Mouse (Mus musculus): ENCODE results near the gene Kank4. TPM values are rescaled to one million over a fixed set of nuclear protein-coding genes. Genes with fewer than 3 reads are reported as not detected.
A peak's percentile ranks its signal among the peaks of the same experiment; 100 is the strongest.

Gene Kank4
- polyA plus RNA-seq, 1 experiment from 2014 or later: 0.19 TPM

DNA sequence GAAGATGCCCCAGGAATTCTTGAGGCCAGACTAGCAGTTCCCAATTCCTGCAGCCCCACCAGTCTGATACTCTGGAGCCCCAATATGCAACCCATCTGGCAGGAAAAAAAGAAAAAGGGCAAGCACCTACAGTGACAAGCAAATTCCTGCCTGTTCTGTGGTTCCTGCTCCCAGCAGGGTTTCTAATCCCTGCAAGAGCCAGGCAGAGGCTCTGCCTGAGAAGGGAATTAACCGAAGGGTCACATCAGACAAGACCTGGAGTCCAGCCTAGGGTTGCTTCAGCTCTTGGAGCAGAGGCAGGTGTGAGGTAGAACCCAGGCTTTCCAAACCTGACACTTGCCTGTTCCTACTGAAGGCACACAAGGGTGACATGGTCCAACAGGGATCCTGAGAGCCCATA lies 26.6 kb downstream of the Kank4 start:
- no peaks in the 10 kb centered on the region for H3K27me3 ChIP-seq
- peaks cover 20% of the 10 kb centered on the region for H3K4me1 ChIP-seq
- H3K9ac ChIP-seq: no peak overlapping the region
- no peaks in the 10 kb centered on the region for H3K9me3 ChIP-seq (replicated peaks)
- ATAC-seq: no peak
- no peak overlapping the region for H3K27ac ChIP-seq
- 24% methylated on average over 1 of the region's 1 CpGs for WGBS
- H3K36me3 ChIP-seq (ENCODE audit: poor library complexity, severe bottlenecking): no peaks in the 10 kb centered on the region
- H3K4me2 ChIP-seq: no peak overlapping the region
- H3K4me3 ChIP-seq: no peak overlapping the region

DNA sequence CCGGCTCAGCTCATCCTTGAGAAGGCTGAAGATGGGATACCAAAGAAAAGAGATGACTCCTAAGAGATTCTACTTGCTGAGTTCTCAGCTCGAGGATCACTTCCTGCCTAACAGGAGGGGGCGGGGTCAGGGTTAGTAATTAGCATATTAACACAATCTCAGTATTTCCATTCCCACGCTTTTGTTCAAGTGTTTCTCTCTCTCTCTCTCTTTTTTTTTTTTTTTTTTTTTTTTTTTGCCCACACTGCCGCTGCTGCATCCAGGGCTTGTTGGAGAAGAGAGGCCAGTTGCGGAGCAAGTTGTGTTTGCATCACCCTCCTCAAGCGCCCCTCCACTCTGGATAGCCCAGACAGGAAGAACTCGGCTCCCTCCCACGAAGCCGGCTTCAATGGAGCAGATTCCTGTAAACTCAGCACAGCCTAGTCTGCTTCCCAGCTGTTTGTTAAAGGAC lies 27.5 kb downstream of the Kank4 start:
- Histone ChIP-seq H3K4me3 (peak overlapping the region; percentile 32), H3K36me3 (ENCODE audit: poor library complexity, severe bottlenecking) (no peaks in the 10 kb centered on the region), H3K9ac (0 out of 2 replicates have a peak overlapping the region, but pooled peaks have one; percentile 34), H3K4me2 (peak overlapping the region; percentile 57), H3K27ac (no peak overlapping the region), H3K27me3 (no peaks in the 10 kb centered on the region), H3K9me3 (replicated peaks) (no peaks in the 10 kb centered on the region), H3K4me1 (peaks cover 20% of the 10 kb centered on the region)
- ATAC-seq: peak; percentile 76
- 8% methylated on average over 10 of the region's 10 CpGs for WGBS

DNA sequence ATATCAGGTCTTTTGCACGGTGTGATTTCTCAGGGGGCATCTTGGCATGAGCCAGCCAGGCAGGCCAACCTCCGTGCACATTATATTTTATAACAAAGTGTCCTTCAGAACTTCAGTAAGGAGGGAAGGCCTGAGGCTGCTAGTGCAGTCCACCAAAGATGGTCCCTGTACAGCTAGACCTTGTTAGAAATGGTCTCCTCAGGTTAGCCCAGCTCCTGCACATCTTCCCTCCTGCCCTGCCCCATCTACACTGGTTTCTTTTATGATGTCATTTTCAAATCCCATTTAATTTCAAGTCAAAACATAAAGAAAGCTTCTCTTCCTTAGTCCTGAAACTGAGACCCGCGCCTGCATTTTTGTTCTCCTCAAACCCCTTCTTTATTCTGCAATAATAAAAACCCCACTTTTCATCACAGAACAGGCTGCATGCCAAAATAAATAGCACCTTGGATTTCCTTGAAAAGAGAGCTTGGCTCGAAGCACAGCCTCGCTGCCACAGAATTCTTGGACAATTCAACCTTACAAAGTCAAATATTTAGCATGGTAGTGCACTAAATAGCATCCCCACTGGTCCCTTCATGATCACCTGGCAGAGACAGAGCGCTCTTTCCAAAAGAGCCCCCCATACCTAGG lies 28.1 kb downstream of the Kank4 start:
- 0 out of 2 replicates have a peak overlapping the region, but pooled peaks have one; percentile 34 for H3K9ac ChIP-seq
- 50% methylated on average over 7 of the region's 7 CpGs for WGBS
- no peaks in the 10 kb centered on the region for H3K27me3 ChIP-seq
- H3K4me2 ChIP-seq: peak overlapping the region; percentile 57
- no peaks in the 10 kb centered on the region for H3K36me3 ChIP-seq (ENCODE audit: poor library complexity, severe bottlenecking)
- no peaks in the 10 kb centered on the region for H3K9me3 ChIP-seq (replicated peaks)
- H3K4me1 ChIP-seq: peaks cover 20% of the 10 kb centered on the region
- H3K4me3 ChIP-seq: peak overlapping the region; percentile 32
- ATAC-seq: no peak
- H3K27ac ChIP-seq: no peak overlapping the region; the same call in 1 of the 2 replicates

DNA sequence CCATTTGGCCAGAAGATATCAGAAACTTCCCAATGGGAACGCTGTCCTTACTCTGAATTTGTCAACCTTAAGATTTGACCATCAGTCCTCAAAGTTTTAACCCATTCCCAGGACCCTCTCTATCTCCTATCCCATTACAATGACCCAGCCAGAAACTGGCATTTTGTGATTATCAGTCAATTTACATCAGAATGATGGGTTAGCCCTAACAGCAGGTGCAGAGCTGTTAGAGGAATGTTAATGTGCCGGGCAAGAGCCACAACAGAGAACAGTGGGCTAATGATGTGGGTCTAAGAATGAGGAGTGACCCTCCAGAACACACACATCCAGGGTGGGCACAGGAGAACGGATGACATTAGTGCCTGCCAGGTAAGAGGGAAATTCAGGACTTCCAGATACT lies 31.1 kb downstream of the Kank4 start:
- H3K4me3 ChIP-seq: no peak overlapping the region
- no peak overlapping the region for H3K9ac ChIP-seq
- H3K4me1 ChIP-seq: peaks cover 20% of the 10 kb centered on the region
- no peaks in the 10 kb centered on the region for H3K9me3 ChIP-seq (replicated peaks)
- WGBS: 11% methylated on average over 3 of the region's 3 CpGs
- no peak for ATAC-seq
- no peak overlapping the region for H3K27ac ChIP-seq
- no peaks in the 10 kb centered on the region for H3K36me3 ChIP-seq (ENCODE audit: poor library complexity, severe bottlenecking)
- H3K27me3 ChIP-seq: no peaks in the 10 kb centered on the region
- H3K4me2 ChIP-seq: no peak overlapping the region

DNA sequence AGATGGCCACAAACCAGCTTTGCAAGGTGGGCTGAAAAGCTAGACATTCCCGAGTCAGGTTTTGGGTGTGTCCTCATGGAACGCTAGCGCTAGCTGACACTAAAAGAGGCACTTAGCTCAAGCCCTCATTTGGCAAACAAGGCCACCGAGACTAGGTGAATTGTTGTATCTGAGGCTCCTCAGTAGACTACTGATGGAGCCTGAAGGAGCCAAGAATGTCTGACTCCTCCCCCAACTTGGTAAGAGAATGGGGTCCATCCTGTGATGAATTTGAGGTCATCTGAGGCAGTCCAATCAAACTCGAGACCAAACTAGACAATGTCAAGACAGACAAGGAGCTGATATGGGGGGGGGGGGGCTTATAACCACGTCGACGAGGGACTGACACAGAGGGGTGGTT lies 31.5 kb downstream of the Kank4 start:
- H3K4me1 ChIP-seq: peaks cover 20% of the 10 kb centered on the region
- no peaks in the 10 kb centered on the region for H3K27me3 ChIP-seq
- no peak overlapping the region for H3K27ac ChIP-seq
- 35% methylated on average over 8 of the region's 8 CpGs for WGBS
- no peaks in the 10 kb centered on the region for H3K36me3 ChIP-seq (ENCODE audit: poor library complexity, severe bottlenecking)
- no peak overlapping the region for H3K4me3 ChIP-seq
- no peak overlapping the region for H3K9ac ChIP-seq
- ATAC-seq: no peak
- no peaks in the 10 kb centered on the region for H3K9me3 ChIP-seq (replicated peaks)
- no peak overlapping the region for H3K4me2 ChIP-seq

DNA sequence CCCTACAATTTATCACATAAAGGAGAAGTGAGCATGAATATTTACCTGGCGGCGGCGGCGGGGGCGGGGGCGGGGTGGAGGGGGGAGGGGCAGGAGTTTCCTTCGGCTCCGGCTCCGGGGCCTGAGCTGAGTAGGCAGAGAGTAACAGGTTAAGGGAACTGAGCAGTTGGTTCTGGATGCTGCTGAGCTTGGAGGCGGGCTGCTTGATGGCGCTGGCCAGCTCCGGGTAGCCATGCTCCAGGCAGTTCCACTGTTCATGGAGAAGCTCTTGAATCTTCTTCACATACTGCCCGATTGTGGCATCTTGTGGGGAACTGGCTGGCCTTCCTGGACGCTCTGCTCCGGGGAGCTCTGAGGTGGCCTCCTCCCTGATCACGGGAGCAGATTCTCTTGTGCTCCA lies 39.1 kb downstream of the Kank4 start:
- 14% methylated on average over 16 of the region's 16 CpGs for WGBS
- Histone ChIP-seq H3K4me3 (no peak overlapping the region), H3K27me3 (peaks cover 12% of the 10 kb centered on the region), H3K9me3 (replicated peaks) (no peaks in the 10 kb centered on the region), H3K4me1 (peaks cover 4% of the 10 kb centered on the region; the same call in 1 of the 2 replicates), H3K36me3 (ENCODE audit: poor library complexity, severe bottlenecking) (no peaks in the 10 kb centered on the region), H3K27ac (no peak overlapping the region), H3K9ac (no peak overlapping the region), H3K4me2 (peak overlapping the region; percentile 36)
- no peak for ATAC-seq

DNA sequence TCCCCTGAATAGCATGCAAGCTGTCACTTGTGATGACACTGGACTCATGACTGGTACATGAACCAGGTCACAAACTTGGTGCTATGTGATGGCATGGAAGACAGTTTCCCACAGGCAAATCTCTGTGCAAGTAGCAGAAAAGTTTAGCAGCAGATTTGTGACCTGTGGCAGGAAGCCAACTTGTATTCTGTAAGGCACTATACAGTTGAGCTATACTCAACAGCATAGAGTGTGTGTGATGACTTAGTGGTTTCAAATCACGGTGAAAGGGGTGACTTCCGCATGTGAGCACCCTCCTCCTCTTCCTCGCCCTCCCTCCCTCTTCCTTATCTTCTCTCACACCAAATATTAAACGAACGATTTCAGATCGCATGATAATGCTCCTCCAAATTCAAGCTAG lies 39.9 kb downstream of the Kank4 start:
- ATAC-seq: no peak
- Histone ChIP-seq H3K9ac (no peak overlapping the region), H3K4me1 (peaks cover 4% of the 10 kb centered on the region; the same call in 1 of the 2 replicates), H3K27me3 (peaks cover 12% of the 10 kb centered on the region), H3K27ac (no peak overlapping the region), H3K4me2 (no peak overlapping the region), H3K36me3 (ENCODE audit: poor library complexity, severe bottlenecking) (no peaks in the 10 kb centered on the region), H3K9me3 (replicated peaks) (no peaks in the 10 kb centered on the region), H3K4me3 (no peak overlapping the region)
- 86% methylated on average over 6 of the region's 6 CpGs for WGBS

DNA sequence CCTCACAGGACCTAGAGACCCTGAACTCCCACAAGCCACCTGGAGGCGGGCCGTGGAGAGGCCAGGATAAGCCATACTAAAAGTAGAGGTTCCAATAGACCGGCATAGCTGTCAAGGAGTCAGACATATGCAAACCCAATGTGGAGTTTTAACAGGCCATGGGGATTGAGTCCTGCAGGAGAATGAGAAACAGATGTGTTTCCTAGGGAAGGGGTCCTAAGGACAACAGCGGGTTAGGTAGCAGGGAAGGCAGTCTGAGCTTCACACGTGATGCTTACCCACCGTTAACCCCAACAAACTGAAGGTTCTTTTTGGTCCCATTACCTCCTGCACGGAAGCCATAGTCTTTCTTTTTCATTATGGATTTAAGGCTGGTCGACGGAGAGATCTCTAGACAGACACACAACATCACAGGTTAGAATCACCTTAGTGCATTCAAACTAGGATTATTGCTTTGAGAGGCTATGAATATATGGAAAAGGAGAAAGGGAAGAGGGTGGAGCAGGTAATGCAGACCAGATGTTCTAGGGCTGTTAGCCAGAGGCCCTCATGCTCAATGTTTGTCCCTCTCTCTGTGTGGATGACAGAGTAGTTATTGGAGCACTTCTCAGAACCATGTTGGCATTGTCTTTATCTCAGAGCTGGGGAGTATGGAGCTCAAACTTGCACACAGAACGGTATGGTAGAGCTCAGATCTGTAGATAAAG lies 40.5 kb downstream of the Kank4 start:
- no peak overlapping the region for H3K4me2 ChIP-seq
- 93% methylated on average over 10 of the region's 10 CpGs for WGBS
- no peak overlapping the region for H3K4me3 ChIP-seq
- no peak overlapping the region for H3K27ac ChIP-seq
- no peaks in the 10 kb centered on the region for H3K9me3 ChIP-seq (replicated peaks)
- H3K4me1 ChIP-seq: peaks cover 4% of the 10 kb centered on the region; the same call in 1 of the 2 replicates
- peaks cover 12% of the 10 kb centered on the region for H3K27me3 ChIP-seq
- no peaks in the 10 kb centered on the region for H3K36me3 ChIP-seq (ENCODE audit: poor library complexity, severe bottlenecking)
- ATAC-seq: no peak
- H3K9ac ChIP-seq: no peak overlapping the region

DNA sequence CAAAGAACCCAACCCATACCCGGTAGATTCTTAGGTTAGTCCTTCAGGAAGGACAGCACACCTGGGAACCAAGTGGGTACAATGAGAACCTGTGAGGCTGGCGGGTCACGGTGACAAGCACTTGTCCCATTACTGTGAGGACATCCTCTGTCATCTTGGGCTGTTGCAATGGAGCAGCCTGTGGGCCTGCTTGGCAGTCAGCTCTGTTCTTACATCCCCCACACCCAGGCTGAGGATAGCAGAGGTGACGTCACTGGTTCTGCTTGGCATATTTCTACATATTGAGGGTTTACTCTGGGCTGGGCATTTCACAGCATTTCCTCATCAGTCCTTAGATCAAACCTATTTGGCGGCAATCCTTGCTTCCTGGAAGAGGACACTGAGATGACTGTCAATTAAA lies 43.6 kb downstream of the Kank4 start:
- Histone ChIP-seq H3K27me3 (0 out of 2 replicates have a peak, but pooled peaks cover 6% of the 10 kb centered on the region), H3K4me2 (no peak overlapping the region), H3K4me3 (no peak overlapping the region), H3K36me3 (ENCODE audit: poor library complexity, severe bottlenecking) (no peaks in the 10 kb centered on the region), H3K9me3 (replicated peaks) (no peaks in the 10 kb centered on the region), H3K4me1 (peaks cover 4% of the 10 kb centered on the region; the same call in 1 of the 2 replicates), H3K27ac (no peak overlapping the region), H3K9ac (no peak overlapping the region)
- ATAC-seq: no peak
- 91% methylated on average over 5 of the region's 5 CpGs for WGBS

DNA sequence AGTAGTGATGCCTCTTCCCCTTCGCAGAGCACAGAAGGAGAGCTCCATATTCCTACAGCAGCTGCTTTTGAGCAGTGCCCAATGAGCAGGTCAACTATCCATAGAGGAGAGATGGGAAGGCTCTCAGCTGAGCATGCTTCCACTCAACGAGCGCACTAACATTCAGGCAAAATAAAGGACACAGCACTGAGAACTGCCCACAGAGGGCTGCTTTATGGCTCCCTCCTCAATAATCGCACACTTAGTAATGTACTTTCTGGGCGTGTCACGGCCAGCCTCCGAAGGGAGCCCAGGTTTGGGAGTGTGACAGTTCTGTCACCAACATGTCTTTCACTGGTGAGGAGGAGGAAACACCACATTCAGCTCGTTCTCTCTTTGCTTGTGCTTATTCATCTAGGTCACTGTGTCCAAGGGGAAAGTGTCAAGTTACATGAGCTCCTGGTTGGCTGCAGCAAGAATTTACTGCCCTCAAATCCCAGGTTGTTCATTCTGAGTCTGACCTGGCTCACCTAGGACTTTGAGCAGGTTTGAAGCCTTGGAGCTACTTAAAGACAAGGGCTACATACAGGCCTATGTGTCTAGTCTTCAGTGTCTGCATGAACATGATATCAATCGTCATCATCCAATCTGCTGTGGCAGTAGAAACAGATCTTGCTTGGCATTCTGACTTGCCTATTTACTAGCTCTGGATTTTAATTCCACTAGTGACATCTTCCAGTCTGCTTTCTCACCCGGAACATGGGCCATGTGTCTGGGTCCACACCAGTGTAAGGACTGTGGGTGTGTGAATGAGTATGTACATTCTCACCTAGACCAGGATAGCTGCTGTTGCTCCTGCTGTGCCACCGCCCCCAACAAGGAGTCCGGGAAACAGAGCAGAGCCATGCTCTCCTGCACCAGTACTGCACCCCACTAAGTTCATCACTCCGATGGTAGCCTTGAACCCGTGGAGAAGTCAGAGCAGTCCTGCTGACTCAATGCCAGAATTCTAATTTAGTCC lies 49.9 kb downstream of the Kank4 start:
- no peaks in the 10 kb centered on the region for H3K9me3 ChIP-seq (replicated peaks)
- no peaks in the 10 kb centered on the region for H3K36me3 ChIP-seq (ENCODE audit: poor library complexity, severe bottlenecking)
- no peak overlapping the region for H3K9ac ChIP-seq
- no peak overlapping the region for H3K27ac ChIP-seq
- no peak for ATAC-seq
- H3K4me2 ChIP-seq: no peak overlapping the region
- H3K4me1 ChIP-seq: no peaks in the 10 kb centered on the region
- no peak overlapping the region for H3K4me3 ChIP-seq
- 85% methylated on average over 14 of the region's 14 CpGs for WGBS
- no peaks in the 10 kb centered on the region for H3K27me3 ChIP-seq

DNA sequence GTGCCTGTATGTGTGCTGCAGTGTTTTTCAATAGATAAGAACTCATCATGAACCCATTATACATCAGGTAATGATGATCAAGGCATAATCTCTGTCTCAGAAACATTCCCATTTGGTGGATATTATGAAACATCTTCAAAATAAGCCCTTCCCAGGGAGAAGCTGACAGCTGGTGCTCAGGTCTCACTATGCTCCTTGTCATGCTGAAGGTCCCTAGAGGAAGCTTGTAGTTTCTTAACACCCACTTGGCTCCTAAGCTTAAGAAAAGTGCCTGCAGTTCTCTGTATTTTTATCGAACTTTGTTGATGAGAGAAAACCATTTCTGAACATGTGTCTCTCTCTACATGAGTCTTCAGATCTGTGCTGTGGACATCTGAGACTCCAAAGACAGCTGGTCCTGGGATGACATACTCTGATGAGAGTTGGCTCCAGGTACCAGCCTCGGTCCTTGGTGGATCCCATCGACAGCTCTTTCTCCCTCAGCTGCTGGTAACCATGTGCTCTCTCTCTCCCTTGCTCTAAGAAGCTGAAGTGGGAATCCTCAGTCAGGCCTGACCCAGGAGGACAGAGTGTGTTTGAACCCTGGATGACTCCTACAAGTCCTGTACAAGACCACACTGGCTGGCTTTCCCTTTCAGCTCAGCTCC lies 58.3 kb downstream of the Kank4 start:
- no peak for ATAC-seq
- Histone ChIP-seq H3K9ac (no peak overlapping the region), H3K27ac (peak overlapping the region; percentile 12; the same call in 1 of the 2 replicates), H3K27me3 (no peaks in the 10 kb centered on the region), H3K36me3 (ENCODE audit: poor library complexity, severe bottlenecking) (no peaks in the 10 kb centered on the region), H3K4me2 (no peak overlapping the region), H3K4me1 (peaks cover 23% of the 10 kb centered on the region), H3K9me3 (replicated peaks) (no peaks in the 10 kb centered on the region), H3K4me3 (no peak overlapping the region)
- 69% methylated on average over 3 of the region's 3 CpGs for WGBS

Measured in forebrain, embryonic 13.5 days (tissue).